Mouse (Mus musculus) hindbrain, embryonic 14.5 days (tissue): ENCODE data around the gene H2-Ab1. TPM values are rescaled to one million over a fixed set of nuclear protein-coding genes. Genes with fewer than 3 reads are reported as not detected.
A peak's percentile ranks its signal among the peaks of the same experiment; 100 is the strongest.

Source experiments
- ATAC-seq: fragments of 200-750 bp; cut with Nextera tagmentation; 2 replicates; pipeline ENCODE4 v1.8.0; 2017; ENCODE audit warnings: moderate number of reproducible peaks, mild to moderate bottlenecking, moderate TSS enrichment, moderate library complexity; ENCODE audit not compliant: low FRiP score
- DNase-seq: peaks from one replicate; pipeline ENCODE4 v3.0.0-alpha.2; 2015; ENCODE audit warnings: low spot score
- H3K27ac ChIP-seq: fragments of 300-500 bp; sonication (generic); 2 replicates; pipeline ENCODE4 v1.5.1; 2014; ENCODE audit warnings: mild to moderate bottlenecking, moderate library complexity
- H3K27me3 ChIP-seq: fragments of 300-500 bp; sonication (generic); 2 replicates; pipeline ENCODE4 v1.6.1; 2014; ENCODE audit warnings: mild to moderate bottlenecking, low read length, mixed read lengths; ENCODE audit not compliant: control insufficient read depth, insufficient read depth
- H3K36me3 ChIP-seq: fragments of 300-500 bp; sonication (generic); replicated peaks from 2 replicates; pipeline ENCODE4 v1.6.1; 2014; ENCODE audit not compliant: control insufficient read depth, insufficient read depth
- H3K4me1 ChIP-seq: fragments of 300-500 bp; sonication (generic); replicated peaks from 2 replicates; pipeline ENCODE4 v1.6.1; 2014; ENCODE audit warnings: antibody characterized with exemption, low read length, mixed read lengths; ENCODE audit not compliant: control insufficient read depth, insufficient read depth
- H3K4me2 ChIP-seq: fragments of 300-500 bp; sonication (generic); replicated peaks from 2 replicates; pipeline ENCODE4 v1.6.1; 2014; ENCODE audit warnings: mild to moderate bottlenecking, moderate library complexity
- H3K4me3 ChIP-seq: fragments of 300-500 bp; sonication (generic); replicated peaks from 2 replicates; pipeline ENCODE4 v1.5.1; 2014; ENCODE audit warnings: mild to moderate bottlenecking, low read length
- H3K9ac ChIP-seq: fragments of 300-500 bp; sonication (generic); 2 replicates; pipeline ENCODE4 v1.6.1; 2014
- H3K9me3 ChIP-seq: fragments of 300-500 bp; sonication (generic); 2 replicates; pipeline ENCODE4 v1.6.1; 2016; ENCODE audit warnings: low read length; ENCODE audit not compliant: control insufficient read depth
- WGBS: fragments of 180-500 bp; shearing (Covaris S2); extraction: QIAGEN DNeasy Blood & Tissue Kit; methylation state at CpG from one replicate; pipeline ENCODE4 v1.1.7; 2014; 5-methylcytosine and 5-hydroxymethylcytosine counted together
- polyA plus RNA-seq: library from polyadenylated mRNA; unstranded; fragments of >200 nt; fragmentation: Nextera tagmentation; extraction: Ambion mirVana; gene quantifications from 2 replicates; pipeline ENCODE4 v1.2.1, GENCODE M21; 2014

Gene H2-Ab1
- 0.80 and 1.8 TPM in 2 replicates for polyA plus RNA-seq

- no peaks in the 10 kb centered on the region for H3K36me3 ChIP-seq
- no peak within 1 kb of the TSS for H3K4me2 ChIP-seq
- no peak within 1 kb of the TSS for H3K27ac ChIP-seq
- DNase-seq (peak; percentile 86), ATAC-seq (no peak)
- WGBS = 72% methylated on average over 11 of the region's 11 CpGs
- no peaks in the 10 kb centered on the region for H3K9me3 ChIP-seq
- no peaks in the 10 kb centered on the region for H3K4me1 ChIP-seq
- H3K9ac ChIP-seq = no peak within 1 kb of the TSS
- H3K27me3 ChIP-seq = peaks cover 3% of the 10 kb centered on the region; the same call in 1 of the 2 replicates
- H3K4me3 ChIP-seq = no peak within 1 kb of the TSS
Observed at GRCm38 (mm10) chr17:34257594-34258375, at the start of gene H2-Ab1. TSS of gene H2-Ab1 (plus strand) at chr17:34257689.

GRCm38 (mm10) chr17:34207866-34208265, 49.6 kb upstream of the H2-Ab1 start:
- H3K4me2 ChIP-seq = no peak overlapping the region
- 0 out of 2 replicates have a peak, but pooled peaks cover 3% of the 10 kb centered on the region for H3K4me1 ChIP-seq
- WGBS = 96% methylated on average over 9 of the region's 9 CpGs
- H3K4me3 ChIP-seq = no peak overlapping the region
- ATAC-seq (no peak), DNase-seq (no peak)
- no peaks in the 10 kb centered on the region for H3K36me3 ChIP-seq
- H3K9ac ChIP-seq = no peak overlapping the region
- no peak overlapping the region for H3K27ac ChIP-seq
- H3K27me3 ChIP-seq = peaks cover 56% of the 10 kb centered on the region
- H3K9me3 ChIP-seq = no peaks in the 10 kb centered on the region

GRCm38 (mm10) chr17:34208421-34208820, 49.1 kb upstream of the H2-Ab1 start:
- H3K27me3 ChIP-seq = peaks cover 56% of the 10 kb centered on the region
- no peaks in the 10 kb centered on the region for H3K9me3 ChIP-seq
- no peak overlapping the region for H3K4me3 ChIP-seq
- H3K9ac ChIP-seq = no peak overlapping the region
- no peak overlapping the region for H3K4me2 ChIP-seq
- no peak for ATAC-seq
- no peak for DNase-seq
- WGBS = 33% methylated on average over 10 of the region's 10 CpGs
- H3K36me3 ChIP-seq = no peaks in the 10 kb centered on the region
- H3K27ac ChIP-seq = no peak overlapping the region
- H3K4me1 ChIP-seq = 0 out of 2 replicates have a peak, but pooled peaks cover 3% of the 10 kb centered on the region

- no peak for DNase-seq
- Histone ChIP-seq H3K4me3 (no peak overlapping the region), H3K36me3 (no peaks in the 10 kb centered on the region), H3K27ac (no peak overlapping the region), H3K9ac (no peak overlapping the region), H3K4me1 (no peaks in the 10 kb centered on the region), H3K27me3 (peaks cover 61% of the 10 kb centered on the region), H3K4me2 (no peak overlapping the region), H3K9me3 (no peaks in the 10 kb centered on the region)
- WGBS = 51% methylated on average over 3 of the region's 3 CpGs
- ATAC-seq = no peak
Observed at GRCm38 (mm10) chr17:34209680-34210079, 47.8 kb upstream of the H2-Ab1 start.

GRCm38 (mm10) chr17:34210599-34210998, 46.9 kb upstream of the H2-Ab1 start:
- no peaks in the 10 kb centered on the region for H3K9me3 ChIP-seq
- no peak for DNase-seq
- no peak for ATAC-seq
- no peak overlapping the region for H3K27ac ChIP-seq
- H3K4me2 ChIP-seq = no peak overlapping the region
- no peaks in the 10 kb centered on the region for H3K4me1 ChIP-seq
- WGBS = 77% methylated on average over 3 of the region's 3 CpGs
- no peak overlapping the region for H3K9ac ChIP-seq
- H3K27me3 ChIP-seq = peaks cover 60% of the 10 kb centered on the region
- H3K36me3 ChIP-seq = no peaks in the 10 kb centered on the region
- H3K4me3 ChIP-seq = no peak overlapping the region

- H3K27me3 ChIP-seq = peaks cover 54% of the 10 kb centered on the region
- no peaks in the 10 kb centered on the region for H3K4me1 ChIP-seq
- no peaks in the 10 kb centered on the region for H3K36me3 ChIP-seq
- WGBS = 18% methylated on average over 23 of the region's 23 CpGs
- H3K9me3 ChIP-seq = no peaks in the 10 kb centered on the region
- no peak overlapping the region for H3K27ac ChIP-seq
- no peak overlapping the region for H3K4me3 ChIP-seq
- 0 out of 2 replicates have a peak overlapping the region, but pooled peaks have one; percentile 11 for H3K9ac ChIP-seq
- DNase-seq = no peak
- no peak overlapping the region; the same call in 1 of the 2 replicates for H3K4me2 ChIP-seq
- ATAC-seq = no peak
Observed at GRCm38 (mm10) chr17:34211746-34212365, 45.6 kb upstream of the H2-Ab1 start.

GRCm38 (mm10) chr17:34213936-34214335, 43.6 kb upstream of the H2-Ab1 start:
- peak overlapping the region; percentile 21; the same call in 1 of the 2 replicates for H3K4me2 ChIP-seq
- H3K9ac ChIP-seq = no peak overlapping the region
- DNase-seq (no peak), ATAC-seq (no peak)
- H3K27ac ChIP-seq = no peak overlapping the region
- 47% methylated on average over 21 of the region's 21 CpGs for WGBS
- no peaks in the 10 kb centered on the region for H3K4me1 ChIP-seq
- H3K4me3 ChIP-seq = peak overlapping the region; percentile 9; the same call in 1 of the 2 replicates
- H3K9me3 ChIP-seq = no peaks in the 10 kb centered on the region
- peaks cover 54% of the 10 kb centered on the region for H3K27me3 ChIP-seq
- no peaks in the 10 kb centered on the region for H3K36me3 ChIP-seq

GRCm38 (mm10) chr17:34215176-34215575, 42.3 kb upstream of the H2-Ab1 start:
- Histone ChIP-seq H3K4me3 (no peak overlapping the region), H3K27me3 (peaks cover 54% of the 10 kb centered on the region), H3K36me3 (no peaks in the 10 kb centered on the region), H3K4me1 (no peaks in the 10 kb centered on the region), H3K4me2 (no peak overlapping the region), H3K9me3 (no peaks in the 10 kb centered on the region), H3K9ac (no peak overlapping the region), H3K27ac (no peak overlapping the region)
- WGBS = 85% methylated on average over 12 of the region's 12 CpGs
- ATAC-seq (no peak), DNase-seq (no peak)

GRCm38 (mm10) chr17:34217216-34217928, 40.1 kb upstream of the H2-Ab1 start:
- DNase-seq (no peak), ATAC-seq (no peak)
- Histone ChIP-seq H3K4me3 (no peak overlapping the region), H3K4me2 (no peak overlapping the region), H3K9ac (no peak overlapping the region), H3K9me3 (no peaks in the 10 kb centered on the region), H3K27ac (no peak overlapping the region), H3K4me1 (no peaks in the 10 kb centered on the region), H3K27me3 (peaks cover 33% of the 10 kb centered on the region), H3K36me3 (no peaks in the 10 kb centered on the region)
- 87% methylated on average over 8 of the region's 8 CpGs for WGBS
